Mouse (Mus musculus): ENCODE measurements at regions not wholly inside any gene's neighbourhood (a gene's known extent, or its start where the extent isn't known, plus 50 kb on each side); places are given as distances from the start of the nearest gene placed in this dataset.

GRCm38 (mm10) chr14:104769938-104770337 lies 247.5 kb upstream of the Rnf219 start:
- no peak for TF ChIP-seq CTCF (IDR thresholded peaks at IDR 0.05; ENCODE audit: low read depth, low read length)
- TF ChIP-seq POLR2A (IDR thresholded peaks at IDR 0.05; ENCODE audit: extremely low read depth, insufficient read depth, low read length), result no peak
